Mouse (Mus musculus): ENCODE measurements around the gene Dcun1d3. TPM values are rescaled to one million over a fixed set of nuclear protein-coding genes. Genes with fewer than 3 reads are reported as not detected.

Dcun1d3 gene
- polyA plus RNA-seq, 1 experiment: 13.0 TPM

GRCm38 (mm10) chr7:119841820-119842449 is 54.2 kb downstream of the Dcun1d3 start:
- no peak overlapping the region for H3K4me3 ChIP-seq (ENCODE audit: insufficient read depth, low read length)
- H3K4me1 ChIP-seq (ENCODE audit: control insufficient read depth, insufficient read depth, low read length): no peaks in the 10 kb centered on the region
- H3K27ac ChIP-seq (ENCODE audit: insufficient read depth, low read depth, low read length): no peak overlapping the region
- TF ChIP-seq POLR2A (IDR thresholded peaks at IDR 0.05; ENCODE audit: borderline replicate concordance, low read depth, low read length) (no peak), CTCF (IDR thresholded peaks at IDR 0.05; ENCODE audit: low read depth, low read length) (no peak)

- no peak for TF ChIP-seq CTCF (IDR thresholded peaks at IDR 0.05; ENCODE audit: low read depth, low read length)
- TF ChIP-seq POLR2A (IDR thresholded peaks at IDR 0.05; ENCODE audit: borderline replicate concordance, low read depth, low read length): no peak
These were observed 59.9 kb downstream of the Dcun1d3 start for GRCm38 (mm10) chr7:119835996-119836777.

GRCm38 (mm10) chr7:119835371-119835770 is 60.7 kb downstream of the Dcun1d3 start:
- Histone ChIP-seq H3K4me3 (ENCODE audit: insufficient read depth, low read length) (no peak overlapping the region), H3K4me1 (ENCODE audit: control insufficient read depth, insufficient read depth, low read length) (no peaks in the 10 kb centered on the region), H3K27ac (ENCODE audit: insufficient read depth, low read depth, low read length) (no peak overlapping the region)
- TF ChIP-seq POLR2A (IDR thresholded peaks at IDR 0.05; ENCODE audit: borderline replicate concordance, low read depth, low read length) (no peak), CTCF (IDR thresholded peaks at IDR 0.05; ENCODE audit: low read depth, low read length) (no peak)

More at GRCm38 (mm10) chr7:119835996-119836777, 59.9 kb downstream of the Dcun1d3 start:
- Histone ChIP-seq H3K4me3 (ENCODE audit: insufficient read depth, low read length) (no peak overlapping the region), H3K27ac (ENCODE audit: insufficient read depth, low read depth, low read length) (no peak overlapping the region), H3K4me1 (ENCODE audit: control insufficient read depth, insufficient read depth, low read length) (no peaks in the 10 kb centered on the region)

GRCm38 (mm10) chr7:119808723-119809122 is 87.4 kb downstream of the Dcun1d3 start:
- TF ChIP-seq POLR2A (IDR thresholded peaks at IDR 0.05; ENCODE audit: borderline replicate concordance, low read depth, low read length): no peak
- TF ChIP-seq CTCF (IDR thresholded peaks at IDR 0.05; ENCODE audit: low read depth, low read length): no peak
- Histone ChIP-seq H3K4me3 (ENCODE audit: insufficient read depth, low read length) (no peak overlapping the region), H3K27ac (ENCODE audit: insufficient read depth, low read depth, low read length) (no peak overlapping the region), H3K4me1 (ENCODE audit: control insufficient read depth, insufficient read depth, low read length) (no peaks in the 10 kb centered on the region)

- no peaks in the 10 kb centered on the region for H3K4me1 ChIP-seq (ENCODE audit: control insufficient read depth, insufficient read depth, low read length)
- H3K4me3 ChIP-seq (ENCODE audit: insufficient read depth, low read length): no peak overlapping the region
- no peak overlapping the region for H3K27ac ChIP-seq (ENCODE audit: insufficient read depth, low read depth, low read length)
- TF ChIP-seq CTCF (IDR thresholded peaks at IDR 0.05; ENCODE audit: low read depth, low read length) (no peak), POLR2A (IDR thresholded peaks at IDR 0.05; ENCODE audit: borderline replicate concordance, low read depth, low read length) (no peak)
These were observed 88.7 kb downstream of the Dcun1d3 start for GRCm38 (mm10) chr7:119807396-119807795.

Other genes starting within 250 kb of the Dcun1d3 start
- not detected in 2 replicates for gene Acsm4, start 206.3 kb downstream of the Dcun1d3 start, polyA plus RNA-seq (2012; ENCODE audit: insufficient read depth, insufficient read length, missing spikeins)
- gene Thumpd1, start 175.5 kb downstream of the Dcun1d3 start, polyA plus RNA-seq (2012; ENCODE audit: insufficient read depth, insufficient read length, missing spikeins): 22.0 and 24.1 TPM in 2 replicates
- gene Acsm3, start 135.4 kb downstream of the Dcun1d3 start, polyA plus RNA-seq (2012; ENCODE audit: insufficient read depth, insufficient read length, missing spikeins): not detected in 2 replicates
- 17.0 and 27.5 TPM in 2 replicates for gene Rexo5, start 102.3 kb downstream of the Dcun1d3 start, polyA plus RNA-seq (2012; ENCODE audit: insufficient read depth, insufficient read length, missing spikeins)
- gene Eri2, start 102.2 kb downstream of the Dcun1d3 start, polyA plus RNA-seq (2012; ENCODE audit: insufficient read depth, insufficient read length, missing spikeins): 8.9 and 9.6 TPM in 2 replicates
- 6.4 and 7.1 TPM in 2 replicates for gene Lyrm1, start 437 bp downstream of the Dcun1d3 start, polyA plus RNA-seq (2012; ENCODE audit: insufficient read depth, insufficient read length, missing spikeins)
- not detected in 2 replicates for gene Dnah3, start 199.0 kb upstream of the Dcun1d3 start, polyA plus RNA-seq (2012; ENCODE audit: insufficient read depth, insufficient read length, missing spikeins)
- gene Tmem159, start 206.1 kb upstream of the Dcun1d3 start, polyA plus RNA-seq (2012; ENCODE audit: insufficient read depth, insufficient read length, missing spikeins): 30.6 and 33.7 TPM in 2 replicates
- gene Zp2, start 249.0 kb upstream of the Dcun1d3 start, polyA plus RNA-seq (2012; ENCODE audit: insufficient read depth, insufficient read length, missing spikeins): not detected in 2 replicates